Mouse (Mus musculus) liver, postnatal 0 days (tissue): ENCODE results near the gene Sel1l3.

ENCODE experiments used
- CTCF ChIP-seq: sonication (generic); IDR thresholded peaks from 2 replicates; pipeline ENCODE4 v1.5.1; 2016; ENCODE audit warnings: antibody characterized with exemption, low read depth
- EP300 ChIP-seq: IDR thresholded peaks from 2 replicates; pipeline ENCODE4 v1.6.1; 2016; ENCODE audit warnings: antibody characterized with exemption, low read depth, mild to moderate bottlenecking

- no peak for TF ChIP-seq CTCF
- no peak for TF ChIP-seq EP300
Measured at GRCm38 (mm10) chr5:53074553-53074952, 139.2 kb downstream of the Sel1l3 start.
